Mouse (Mus musculus): ENCODE measurements around the gene Satb1. TPM values are rescaled to one million over a fixed set of nuclear protein-coding genes. Genes with fewer than 3 reads are reported as not detected.

Gene Satb1
- total RNA-seq, 4 experiments from 2014 or later, result 69.8 to 101 (median 87.3) TPM

DNA sequence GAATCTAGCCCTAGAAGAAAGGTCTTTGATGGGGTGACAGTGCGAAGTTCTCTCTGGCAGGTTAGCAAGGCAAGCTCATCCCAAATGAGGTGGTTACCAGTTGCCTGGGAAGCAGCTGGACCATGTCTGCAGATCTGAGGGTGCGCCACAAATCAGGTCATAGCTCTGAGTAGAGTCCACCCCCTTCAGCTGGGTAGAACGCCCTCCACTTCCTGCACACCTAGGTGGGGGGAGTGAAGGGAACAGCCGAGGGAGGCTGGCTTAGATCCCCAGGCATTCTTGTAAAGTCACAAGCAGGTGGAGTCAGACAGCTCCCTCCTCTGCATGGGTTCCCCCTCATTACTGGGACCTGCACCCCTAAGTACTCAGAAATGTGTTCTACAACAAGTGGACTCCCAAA lies 6.6 kb downstream of the Satb1 start:
- no peak for DNase-seq (ENCODE audit: low spot score in 2 of 2)

DNA sequence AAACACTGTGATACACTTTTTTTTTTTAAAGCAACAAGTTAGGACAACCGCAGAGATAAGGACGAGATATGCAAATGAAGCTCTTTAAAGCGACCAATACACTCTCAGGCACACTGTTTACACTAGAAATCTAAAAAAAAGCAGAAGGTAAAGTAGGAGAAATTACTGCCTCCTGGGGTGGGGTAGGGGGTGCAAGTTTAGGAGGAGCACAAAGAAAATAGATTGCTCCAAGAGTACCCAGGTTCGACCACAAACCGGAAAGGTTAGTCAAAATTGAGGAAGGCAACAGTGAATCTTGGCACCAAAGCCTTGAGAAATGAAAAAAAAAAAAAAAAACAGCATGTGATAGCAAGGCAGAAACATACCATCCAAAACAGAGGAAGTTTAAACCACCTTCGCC lies 18.8 kb downstream of the Satb1 start:
- DNase-seq (ENCODE audit: low spot score in 2 of 2), result no peak

DNA sequence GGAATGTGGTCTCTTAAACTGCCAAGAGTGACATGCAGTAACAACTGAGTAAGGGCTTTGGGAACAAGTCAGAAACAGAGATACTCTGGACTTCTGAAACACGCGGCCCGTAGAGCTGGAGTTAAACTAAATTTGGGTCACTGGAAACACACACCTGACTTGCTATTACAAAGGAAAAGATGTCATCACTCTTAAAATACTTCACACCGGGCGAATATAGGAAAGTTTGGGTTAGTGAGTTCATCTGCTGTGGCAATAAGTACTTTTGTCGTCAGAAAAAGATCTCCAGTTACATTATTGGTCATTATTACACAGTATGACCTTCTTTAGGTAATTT lies 19.3 kb downstream of the Satb1 start:
- no peak for DNase-seq (ENCODE audit: low spot score in 2 of 2)

DNA sequence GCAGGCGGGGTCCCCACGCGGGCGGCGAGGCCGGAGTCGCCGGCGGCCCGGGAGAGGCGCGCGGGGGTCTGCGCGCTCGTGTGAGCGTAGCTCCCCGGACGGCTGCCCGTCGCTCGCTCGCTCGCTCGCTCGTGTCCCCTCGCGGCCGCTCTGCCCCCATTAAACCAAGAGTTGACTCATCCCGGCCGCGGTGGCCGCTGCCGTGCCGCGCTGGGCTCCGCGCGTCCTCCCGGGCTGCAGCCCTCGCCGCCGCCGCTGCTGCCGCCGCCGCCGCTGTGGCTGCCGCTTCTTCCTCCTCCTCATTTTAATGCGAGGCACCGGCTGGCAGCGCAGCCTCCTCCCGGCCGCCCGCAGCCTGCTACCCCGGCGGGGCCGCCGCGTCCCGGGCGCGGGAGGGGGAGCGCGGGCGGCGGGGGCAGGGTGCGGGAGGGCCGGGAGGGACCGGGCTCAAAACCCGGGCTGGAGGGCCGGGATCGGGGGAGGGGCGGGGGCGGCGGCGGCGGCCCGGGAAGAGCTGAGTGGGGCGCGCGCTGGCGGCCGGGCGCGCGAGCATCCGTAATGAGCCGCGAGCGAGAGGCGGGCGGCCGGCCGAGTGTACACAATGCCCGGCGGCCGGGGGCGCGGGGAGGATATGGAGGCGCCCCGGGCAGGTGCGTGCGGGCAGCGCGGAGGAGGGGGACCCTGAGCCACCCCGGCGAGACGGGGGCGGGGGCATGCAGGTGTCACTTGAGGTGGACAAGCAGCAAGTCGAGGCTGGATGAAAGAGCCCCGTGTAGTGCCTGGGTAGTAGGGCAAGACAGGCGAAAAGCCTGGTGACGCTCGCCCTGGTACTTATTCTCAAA lies 19.9 kb downstream of the Satb1 start:
- peak in 1 of 2 experiments; percentile 34 for DNase-seq (ENCODE audit: low spot score in 2 of 2)

DNA sequence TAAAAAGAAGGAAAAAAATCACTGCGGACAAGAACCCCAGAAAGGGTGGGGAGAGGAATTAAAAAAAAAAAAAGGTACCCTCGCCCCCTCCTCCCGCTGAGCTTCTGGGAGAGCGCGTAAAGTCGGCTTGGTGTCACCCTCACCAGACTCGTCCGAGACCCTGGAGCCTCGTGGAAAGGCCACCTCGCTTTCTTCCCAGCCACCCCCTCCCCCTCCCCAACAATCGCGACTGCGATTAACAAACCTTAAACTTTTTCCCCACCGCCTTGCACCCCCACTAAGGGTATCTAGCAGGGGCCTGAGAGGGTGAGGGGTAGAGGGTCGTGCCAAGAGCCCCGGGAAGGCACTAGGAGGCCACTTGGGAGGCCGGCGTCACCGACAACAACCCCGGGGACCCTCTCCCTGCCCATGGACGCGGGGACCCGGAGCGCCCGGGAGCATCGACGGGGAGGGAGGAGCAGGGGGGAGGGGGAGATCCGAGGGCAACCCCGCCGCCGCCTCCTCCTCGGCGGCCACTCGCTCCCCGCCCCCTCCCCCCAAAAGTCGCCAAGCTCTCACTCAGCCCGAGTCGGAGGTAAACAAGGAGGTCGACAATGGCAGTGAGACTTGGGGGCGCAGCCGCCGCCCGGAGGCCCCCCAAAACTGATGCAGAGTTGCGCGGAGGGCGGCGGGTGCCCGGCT lies 20.7 kb downstream of the Satb1 start:
- no peak for DNase-seq (ENCODE audit: low spot score in 2 of 2)

DNA sequence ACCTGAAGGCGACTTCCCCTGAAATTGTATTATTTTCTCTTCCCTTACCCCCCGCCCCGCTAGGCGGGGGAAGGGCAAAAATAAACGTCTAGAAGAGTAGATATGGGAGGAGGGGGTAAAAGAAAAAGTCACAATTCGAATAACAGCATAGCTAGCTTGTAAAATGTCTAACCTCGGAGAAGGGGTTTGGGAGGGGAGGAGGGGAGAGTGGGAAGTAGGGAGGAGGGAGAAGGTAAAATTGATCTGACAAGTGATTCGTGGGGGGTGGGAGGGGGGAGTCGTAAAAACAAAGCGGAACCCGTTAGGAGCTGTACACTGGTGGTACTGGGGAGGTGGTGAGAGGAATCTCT lies 21.2 kb downstream of the Satb1 start:
- DNase-seq (ENCODE audit: low spot score in 2 of 2), result no peak

DNA sequence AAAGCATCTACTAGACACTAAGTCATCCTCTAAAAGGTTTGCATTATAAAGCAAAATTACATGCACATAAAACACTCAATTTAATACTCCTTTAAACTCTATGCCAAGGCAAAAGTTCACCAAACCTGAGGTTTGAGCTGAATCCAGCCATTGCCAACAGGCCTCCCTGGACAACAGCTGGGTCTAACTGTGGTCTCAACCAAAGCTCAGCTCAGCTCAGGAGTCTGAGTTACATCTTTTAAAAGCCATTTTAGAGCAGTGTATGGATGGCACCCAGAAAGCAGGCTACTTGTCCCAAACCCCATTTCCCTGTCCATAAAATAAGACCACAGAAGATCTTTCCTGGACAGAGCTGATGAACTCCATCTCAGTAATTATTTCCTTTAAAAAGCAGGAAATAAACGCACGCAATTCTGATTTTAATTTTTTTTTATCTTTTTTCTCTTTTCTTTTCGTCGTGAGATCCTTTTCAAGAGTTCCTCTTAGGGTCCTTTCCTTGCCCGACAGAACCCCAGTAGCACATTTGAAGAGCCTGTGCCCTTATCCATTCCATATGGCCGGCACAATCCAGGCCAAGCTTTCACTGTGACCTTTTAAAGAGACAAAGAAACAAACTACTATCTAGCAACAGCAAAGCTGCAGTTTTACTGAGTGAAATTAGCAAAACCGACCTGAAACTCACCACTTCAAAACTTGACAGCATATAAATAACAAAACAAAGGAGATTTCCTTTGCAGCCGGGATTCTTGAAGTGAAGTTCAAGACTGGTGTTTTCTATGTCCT lies 21.8 kb downstream of the Satb1 start:
- DNase-seq (ENCODE audit: low spot score in 2 of 2), result peak; percentile 37 to 44

DNA sequence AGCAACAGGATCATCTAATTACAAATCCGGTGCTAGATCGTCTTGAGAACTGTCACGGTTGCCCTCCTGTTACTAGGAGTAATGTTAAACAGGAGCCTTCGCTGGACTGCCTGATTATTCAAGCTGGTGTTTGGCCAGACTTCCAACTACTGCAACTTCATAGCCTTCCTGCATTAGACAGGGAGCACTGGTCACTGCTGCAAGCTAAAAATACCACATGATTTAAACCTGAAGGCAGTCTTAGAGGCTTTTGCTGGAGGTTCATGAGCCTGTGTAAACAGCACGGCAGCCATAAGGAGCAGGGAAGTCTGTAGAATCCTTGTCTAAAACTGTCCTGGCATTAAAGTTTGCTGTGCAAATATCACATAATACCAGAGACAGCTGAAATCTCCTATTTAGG lies 25.7 kb downstream of the Satb1 start:
- DNase-seq (ENCODE audit: low spot score in 2 of 2), result peak in 1 of 2 experiments; percentile 30

DNA sequence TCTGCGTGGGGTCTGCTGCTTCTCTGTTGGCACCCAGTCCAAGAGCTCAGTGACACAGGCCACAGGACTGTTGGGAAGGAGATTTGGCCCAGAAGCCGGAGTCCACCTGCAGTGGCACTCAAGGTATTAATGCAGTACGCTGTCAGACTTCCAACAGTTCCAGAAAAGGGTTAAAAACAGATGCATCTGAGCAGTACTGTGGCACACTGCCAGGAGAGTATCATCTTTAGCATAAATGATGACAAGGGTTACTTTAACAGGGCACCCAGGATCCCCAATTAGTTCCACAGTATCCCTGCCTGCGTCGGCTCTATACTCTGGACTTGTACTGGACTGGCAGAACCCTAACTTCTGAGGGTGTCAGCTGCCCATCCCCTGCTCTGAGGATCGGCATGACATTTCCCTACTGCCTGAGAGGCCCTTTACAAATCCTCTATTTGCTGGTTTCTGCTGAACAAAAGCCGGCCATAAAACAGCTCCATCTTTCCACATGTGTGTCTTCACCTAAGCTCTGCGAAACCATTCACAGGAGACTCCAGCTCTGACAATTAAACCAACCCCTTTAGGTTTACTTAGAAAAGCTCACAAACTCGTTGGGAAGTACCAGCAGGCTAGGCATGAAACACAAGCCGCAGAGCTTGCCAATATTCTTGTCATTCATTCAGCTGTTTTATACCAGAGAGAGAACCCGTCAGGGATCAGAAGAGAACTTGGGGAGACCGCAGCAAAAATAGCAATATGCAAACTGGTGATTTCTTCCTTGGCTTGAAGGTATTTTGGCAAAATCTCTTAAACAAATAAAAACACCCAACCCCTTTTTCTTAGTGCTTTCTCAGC lies 26.7 kb downstream of the Satb1 start:
- no peak for DNase-seq (ENCODE audit: low spot score in 2 of 2)

DNA sequence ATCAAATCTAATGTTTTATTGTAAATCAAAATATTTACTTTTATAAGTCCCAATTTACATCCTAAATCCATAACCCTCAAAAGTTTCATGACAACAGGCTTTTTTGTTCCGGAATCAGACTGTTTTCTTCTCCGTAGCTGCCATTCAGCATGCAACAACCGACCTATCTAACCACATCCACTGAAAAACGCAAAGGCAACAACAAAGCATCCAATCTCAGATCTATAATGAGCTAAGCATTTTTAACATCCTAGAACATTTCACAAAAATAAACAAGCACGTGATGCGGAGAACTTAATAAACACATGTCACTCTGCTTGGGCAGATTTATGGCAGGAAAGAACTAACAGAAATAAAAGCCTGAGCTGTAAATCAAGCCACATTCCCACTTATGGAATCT lies 32.9 kb downstream of the Satb1 start:
- DNase-seq (ENCODE audit: low spot score in 2 of 2), result no peak

DNA sequence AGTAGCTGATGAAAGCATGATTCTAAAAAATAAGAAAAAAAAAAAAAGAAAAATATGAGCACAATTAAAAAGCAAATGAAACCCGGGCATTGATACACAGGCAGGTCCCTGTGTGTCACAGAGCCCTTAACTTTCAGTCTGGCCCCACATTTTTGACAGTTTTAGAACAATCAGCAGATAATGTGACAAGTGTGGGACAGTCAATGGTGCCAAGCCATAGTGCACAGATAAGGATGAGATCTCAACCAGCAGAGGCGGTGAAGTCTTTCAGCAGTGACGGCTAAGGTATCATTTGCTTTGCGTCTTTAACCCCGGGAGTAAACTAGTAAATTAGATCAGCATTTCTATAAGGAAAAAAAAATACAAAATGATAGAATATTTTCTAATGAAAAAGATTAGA lies 36.6 kb downstream of the Satb1 start:
- DNase-seq (ENCODE audit: low spot score in 2 of 2), result no peak

DNA sequence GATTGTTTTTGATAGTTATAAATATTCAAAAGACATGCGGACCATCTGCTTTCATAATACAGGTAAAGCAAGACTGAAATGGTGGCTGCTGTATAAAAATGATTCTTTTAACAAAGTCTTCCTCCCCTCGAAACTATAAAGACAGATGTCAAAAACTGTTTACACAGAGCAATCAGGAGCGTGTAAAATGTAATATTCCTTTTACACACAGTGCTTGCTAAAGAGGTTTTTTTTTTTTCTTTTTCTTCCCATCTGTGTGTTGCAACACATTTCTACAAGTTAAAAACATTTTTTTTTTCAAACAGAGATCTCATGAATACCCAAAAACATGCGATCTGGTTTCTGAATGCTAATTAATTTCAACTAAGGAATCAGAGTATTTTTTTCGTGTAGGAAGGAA lies 41.9 kb downstream of the Satb1 start:
- no peak for DNase-seq (ENCODE audit: low spot score in 2 of 2)

DNA sequence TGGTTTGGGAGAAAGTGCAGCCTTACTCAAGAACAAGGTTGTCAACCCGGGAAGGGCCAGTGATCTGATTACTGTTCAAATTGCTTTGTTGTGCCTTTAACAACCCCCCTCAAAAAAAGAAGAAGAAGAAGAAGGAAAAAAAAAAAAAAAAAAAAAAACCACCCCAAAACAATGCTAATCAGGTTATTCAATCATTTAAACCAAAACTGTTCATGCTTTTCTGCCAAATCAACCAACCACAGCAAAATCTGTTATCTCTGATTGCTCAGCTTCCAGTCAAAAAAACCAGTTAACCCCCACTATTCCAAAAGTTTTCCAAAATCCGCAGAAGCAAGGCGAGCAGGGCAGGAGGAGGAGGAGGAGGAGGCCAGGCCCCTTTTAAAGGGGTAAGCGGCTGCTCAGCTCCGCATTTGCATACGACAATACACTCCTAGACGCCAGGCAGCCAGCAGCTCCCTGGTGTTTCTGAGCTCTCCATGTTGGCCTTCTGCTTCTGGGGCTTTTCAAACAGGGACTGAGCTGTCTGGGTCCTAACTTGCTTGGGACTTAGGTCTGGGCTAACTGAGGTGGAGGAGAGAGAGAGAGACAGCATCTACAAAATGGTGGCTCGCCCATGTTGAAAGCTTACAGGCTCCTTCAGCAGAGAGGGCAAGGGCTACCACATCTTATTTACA lies 42.6 kb downstream of the Satb1 start:
- no peak for DNase-seq (ENCODE audit: low spot score in 2 of 2)

DNA sequence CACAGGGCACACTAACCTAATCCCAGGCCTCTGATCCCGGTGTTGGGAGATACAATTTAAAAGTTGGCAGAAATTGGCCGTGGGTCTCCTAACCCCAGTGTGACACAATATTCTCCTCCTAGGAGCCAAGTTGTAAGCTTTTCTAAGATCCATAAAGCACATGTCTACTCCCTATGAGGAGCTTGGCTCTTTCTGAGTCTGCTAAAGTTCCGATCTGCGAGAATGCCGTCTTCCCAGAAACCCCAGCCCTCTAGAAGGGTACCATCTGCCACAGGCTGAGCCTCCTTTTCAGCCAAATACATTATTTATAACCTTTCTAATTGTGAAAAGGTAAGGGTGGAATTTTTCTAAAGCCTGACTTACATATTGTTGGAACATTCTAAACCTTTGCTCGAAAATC lies 43.3 kb downstream of the Satb1 start:
- no peak for DNase-seq (ENCODE audit: low spot score in 2 of 2)

DNA sequence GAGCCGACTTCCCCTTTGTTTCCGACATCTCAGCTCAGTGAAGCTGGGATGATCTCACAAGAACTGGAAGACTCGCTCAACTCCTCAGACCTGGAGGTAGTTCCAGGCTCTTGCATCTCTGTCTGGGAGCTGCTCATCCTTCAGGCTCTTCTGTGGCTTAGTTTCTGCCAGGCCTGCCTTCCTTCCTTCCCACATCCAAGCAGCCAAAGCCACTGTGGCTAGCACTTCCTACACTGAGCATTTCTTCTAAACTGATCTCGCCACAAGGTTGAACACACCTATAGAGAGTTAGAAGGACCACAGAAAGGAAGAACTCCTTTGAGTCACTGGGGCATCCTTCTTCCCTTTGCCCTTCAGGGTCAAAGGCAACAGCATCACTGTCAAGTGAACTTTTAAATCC lies 44.0 kb downstream of the Satb1 start:
- no peak for DNase-seq (ENCODE audit: low spot score in 2 of 2)

DNA sequence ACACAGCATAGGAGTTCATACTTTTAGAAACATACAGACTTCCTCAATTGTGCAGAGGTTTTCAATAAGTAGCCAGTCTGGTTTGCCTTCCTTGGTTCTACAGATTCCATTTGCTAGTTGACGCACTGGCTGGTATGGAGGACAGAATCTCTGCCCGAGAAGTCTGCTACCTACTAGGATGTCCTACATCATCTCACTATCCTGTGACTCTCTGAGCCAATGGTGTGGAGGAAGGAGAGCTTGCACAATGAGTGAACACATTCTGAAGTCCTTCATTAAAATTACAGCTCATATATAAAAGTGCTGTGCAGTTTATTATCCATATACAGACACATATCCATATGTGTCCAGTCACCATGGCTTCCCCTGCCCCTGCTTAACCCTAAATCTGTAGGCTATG lies 45.1 kb downstream of the Satb1 start:
- DNase-seq (ENCODE audit: low spot score in 2 of 2), result no peak

DNA sequence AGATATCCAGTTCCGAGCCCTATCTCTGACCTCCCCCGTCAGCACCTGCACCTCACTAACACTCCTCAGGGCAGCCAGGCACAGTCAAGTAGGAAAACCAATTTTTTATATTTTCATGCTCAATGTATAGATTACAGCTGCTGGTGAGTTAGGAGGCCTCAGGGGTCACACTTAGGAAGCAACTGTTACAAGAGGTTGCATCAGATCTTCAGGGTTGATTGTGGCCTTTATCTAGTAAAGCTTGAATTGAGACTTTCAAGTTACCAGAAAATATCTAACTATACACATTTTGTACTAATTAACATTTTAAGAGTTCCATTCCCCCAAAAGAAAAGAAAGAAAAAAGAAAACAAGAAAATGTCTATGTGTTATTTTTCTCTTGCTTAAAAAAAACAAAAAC lies 47.0 kb downstream of the Satb1 start:
- DNase-seq (ENCODE audit: low spot score in 2 of 2), result no peak

DNA sequence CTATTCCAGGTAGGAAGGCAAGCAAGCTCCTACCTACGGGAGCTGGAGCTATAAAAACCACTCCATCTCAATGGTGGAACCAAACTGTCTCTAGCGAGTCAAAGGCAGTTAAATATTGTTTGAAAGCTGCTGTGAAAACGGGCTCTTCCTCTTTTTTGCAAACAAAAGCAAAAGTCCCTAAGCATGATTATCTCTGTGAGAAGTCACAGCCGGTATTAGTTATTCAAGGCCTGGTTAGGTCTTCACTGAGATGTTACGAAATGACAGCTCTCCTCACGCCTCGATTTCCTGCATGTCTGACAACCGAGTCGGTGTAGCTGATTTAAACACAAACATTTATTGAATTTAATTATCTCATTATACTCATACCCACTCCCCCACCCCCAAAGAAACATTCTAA lies 48.2 kb downstream of the Satb1 start:
- no peak for DNase-seq (ENCODE audit: low spot score in 2 of 2)

DNA sequence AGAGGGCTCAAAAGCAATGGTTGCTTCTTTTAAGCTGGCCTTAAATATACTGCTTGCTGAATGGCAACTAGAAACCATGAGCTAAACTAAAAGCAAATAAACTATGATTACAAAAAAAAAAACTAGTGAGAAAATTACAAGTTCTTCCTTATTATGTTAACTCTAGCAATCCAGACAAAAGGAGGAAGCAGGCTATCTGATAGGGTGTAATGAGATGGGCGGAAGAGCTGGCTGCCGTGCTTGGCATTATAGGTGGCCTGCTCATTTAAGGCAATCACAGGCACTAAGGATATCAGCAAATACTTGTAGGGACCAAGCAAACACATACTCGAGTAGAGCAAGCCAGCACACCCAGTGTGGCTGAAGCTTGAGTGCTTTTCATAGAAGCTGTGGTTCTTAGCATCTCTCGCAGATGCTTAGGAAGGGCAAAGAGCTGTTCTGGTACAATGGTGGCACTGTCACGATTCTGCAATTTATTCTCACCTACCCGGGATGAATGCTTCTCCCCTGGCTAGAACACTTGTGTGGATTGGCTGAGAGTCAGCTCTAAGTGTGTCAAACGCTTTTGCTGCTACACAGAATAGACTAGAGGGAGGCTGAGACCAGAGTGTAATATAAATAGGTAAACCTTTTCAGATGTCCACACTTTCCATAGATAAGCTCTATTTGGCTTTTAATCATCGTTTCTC lies 49.4 kb downstream of the Satb1 start:
- no peak for DNase-seq (ENCODE audit: low spot score in 2 of 2)

DNA sequence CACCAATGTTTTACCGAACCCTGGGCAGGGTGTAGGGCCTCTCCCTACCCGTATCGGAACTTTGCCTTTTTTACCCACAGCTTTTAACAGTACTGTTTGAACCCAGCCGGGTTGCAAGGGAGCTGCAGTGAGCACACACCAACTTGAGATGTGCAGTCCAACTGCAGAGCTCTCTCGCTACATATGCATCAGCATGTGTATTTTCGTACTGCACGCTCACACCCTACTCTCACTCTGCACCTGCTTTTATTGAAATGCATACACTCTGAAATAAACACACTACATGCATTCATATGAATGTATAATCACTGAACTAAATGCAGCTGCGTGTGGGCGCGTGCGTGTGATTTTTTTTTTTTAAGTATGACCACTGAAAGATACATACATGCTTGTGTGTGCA lies 53.1 kb downstream of the Satb1 start:
- no peak for DNase-seq (ENCODE audit: low spot score in 2 of 2)
